In the genomic region with DNA sequence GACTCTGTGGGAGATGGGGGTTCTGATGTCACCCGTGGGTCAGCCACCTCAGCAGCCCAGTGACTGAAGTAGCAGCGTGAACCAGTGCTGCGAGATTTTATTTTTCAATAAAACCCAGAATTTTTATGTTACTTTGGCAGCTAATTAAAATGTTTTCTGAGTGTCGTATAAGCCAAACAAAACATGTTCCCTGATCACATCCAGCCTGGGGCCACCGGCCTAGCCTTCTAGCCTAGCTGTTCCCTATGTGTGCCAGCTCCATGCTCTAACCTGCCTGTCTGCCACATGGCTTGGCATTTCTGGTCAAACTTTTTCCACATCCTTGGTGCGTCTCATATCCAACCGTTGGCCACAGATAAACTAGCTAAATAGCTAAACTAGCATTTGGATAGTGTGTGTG, we compare ENCODE assay signal across 20 mouse cellular contexts.
DNase-seq lines count a peak whose midpoint lies in the region; ATAC-seq and TF ChIP-seq lines count a peak whose summit lies in the region.
"Had no signal": no experiment of that assay in that cellular context is flagged by ENCODE, and none has a peak within 500 bp of the region (broad histone marks: within the 10 kb centered on the region; RNA-seq: fewer than 3 reads in every experiment).

No protein-coding gene starts in this region.

- WGBS in kidney, postnatal 0 days: 63% methylated on average over 7 of the region's 7 CpGs
- 60% methylated on average over 7 of the region's 7 CpGs for WGBS in limb, embryonic 12.5 days
- WGBS in limb, embryonic 10.5 days: 94% methylated on average over 7 of the region's 7 CpGs
- 93% methylated on average over 7 of the region's 7 CpGs for WGBS in midbrain, embryonic 11.5 days
- 93% methylated on average over 7 of the region's 7 CpGs for WGBS in midbrain, embryonic 15.5 days

- H3K4me1 ChIP-seq in kidney, postnatal 0 days (replicated peaks; ENCODE audit: insufficient read depth, low read length): 0 out of 2 replicates have a peak, but pooled peaks cover 4% of the 10 kb centered on the region
- H3K4me1 ChIP-seq in limb, embryonic 12.5 days (replicated peaks): peaks cover 31% of the 10 kb centered on the region
- H3K4me1 ChIP-seq in limb, embryonic 10.5 days: peaks cover 21% of the 10 kb centered on the region
- H3K4me1 ChIP-seq in midbrain, embryonic 11.5 days (ENCODE audit: control insufficient read depth, insufficient read depth, low read length): no peaks in the 10 kb centered on the region
- no peaks in the 10 kb centered on the region for H3K4me1 ChIP-seq in midbrain, embryonic 15.5 days
- H3K4me1 ChIP-seq: forebrain, embryonic 10.5 days; heart, embryonic 12.5 days had no signal

- ATAC-seq in kidney, postnatal 0 days (replicated peaks; ENCODE audit: low FRiP score, low read depth): no peak
- ATAC-seq in limb, embryonic 12.5 days (ENCODE audit: insufficient number of reproducible peaks, insufficient read depth, low FRiP score, low TSS enrichment, low read depth): no peak
- no peak for ATAC-seq in midbrain, embryonic 11.5 days (ENCODE audit: low FRiP score)
- ATAC-seq in midbrain, embryonic 15.5 days (replicated peaks): no peak
- ATAC-seq: activated CD4-positive, CD25-positive, alpha-beta regulatory T cell, adult 4 months; forebrain, embryonic 14.5 days; Patski had no signal

- no peak overlapping the region for H3K27ac ChIP-seq in kidney, postnatal 0 days
- H3K27ac ChIP-seq in limb, embryonic 12.5 days: 0 out of 2 replicates have a peak overlapping the region, but pooled peaks have one; percentile 53
- H3K27ac ChIP-seq in limb, embryonic 10.5 days: no peak overlapping the region
- no peak overlapping the region for H3K27ac ChIP-seq in midbrain, embryonic 11.5 days (ENCODE audit: low read depth, low read length)
- H3K27ac ChIP-seq in midbrain, embryonic 15.5 days: no peak overlapping the region
- H3K27ac ChIP-seq: embryonic facial prominence, embryonic 10.5 days; forebrain, embryonic 10.5 days; gastrocnemius, adult 2 months had no signal

- TF ChIP-seq CTCF in kidney, postnatal 0 days (IDR thresholded peaks at IDR 0.05; ENCODE audit: low read depth): no peak

- no peak overlapping the region for H3K4me2 ChIP-seq in kidney, postnatal 0 days (ENCODE audit: low read length)
- H3K4me2 ChIP-seq in limb, embryonic 12.5 days: no peak overlapping the region
- H3K4me2 ChIP-seq in midbrain, embryonic 11.5 days: no peak overlapping the region
- H3K4me2 ChIP-seq in midbrain, embryonic 15.5 days: no peak overlapping the region
- H3K4me2 ChIP-seq: heart, embryonic 12.5 days had no signal

- no peak overlapping the region for H3K9ac ChIP-seq in kidney, postnatal 0 days (ENCODE audit: low read depth, low read length)
- H3K9ac ChIP-seq in limb, embryonic 12.5 days (replicated peaks): no peak overlapping the region
- H3K9ac ChIP-seq in midbrain, embryonic 11.5 days (ENCODE audit: low read length): no peak overlapping the region
- no peak overlapping the region for H3K9ac ChIP-seq in midbrain, embryonic 15.5 days
- H3K9ac ChIP-seq: heart, embryonic 12.5 days had no signal

- DNase-seq in kidney, postnatal 0 days (ENCODE audit: low spot score): peak; percentile 68
- no peak for DNase-seq in kidney, adult 8-10 months
- DNase-seq in limb, embryonic 10.5 days (ENCODE audit: low spot score): no peak
- peak; percentile 67 for DNase-seq in midbrain, embryonic 11.5 days (ENCODE audit: low spot score, missing footprints)
- DNase-seq in lung, postnatal 36 days: peak; percentile 17
- DNase-seq in cerebellum, postnatal 25 days: no peak
- DNase-seq: adrenal gland, postnatal 14 days; cerebellum, adult 18-20 months; cerebellum, adult 9-11 months; gastrocnemius, adult 2 months; gastrocnemius, postnatal 25 days; heart, postnatal 36 days had no signal

- no peak overlapping the region for H3K4me3 ChIP-seq in kidney, postnatal 0 days (replicated peaks; ENCODE audit: low read depth, low read length)
- H3K4me3 ChIP-seq in limb, embryonic 12.5 days (replicated peaks): no peak overlapping the region
- no peak overlapping the region for H3K4me3 ChIP-seq in limb, embryonic 10.5 days
- no peak overlapping the region for H3K4me3 ChIP-seq in midbrain, embryonic 11.5 days (ENCODE audit: low read depth, low read length)
- no peak overlapping the region for H3K4me3 ChIP-seq in midbrain, embryonic 15.5 days
- H3K4me3 ChIP-seq: embryonic facial prominence, embryonic 10.5 days; forebrain, embryonic 10.5 days; gastrocnemius, adult 2 months; heart, embryonic 12.5 days had no signal

- H3K9me3 ChIP-seq in kidney, postnatal 0 days (replicated peaks; ENCODE audit: low read length): no peaks in the 10 kb centered on the region
- H3K9me3 ChIP-seq in limb, embryonic 12.5 days: peaks cover 5% of the 10 kb centered on the region; the same call in 1 of the 2 replicates
- no peaks in the 10 kb centered on the region for H3K9me3 ChIP-seq in limb, embryonic 10.5 days (replicated peaks)
- no peaks in the 10 kb centered on the region for H3K9me3 ChIP-seq in midbrain, embryonic 11.5 days (ENCODE audit: control insufficient read depth, low read length)
- no peaks in the 10 kb centered on the region for H3K9me3 ChIP-seq in midbrain, embryonic 15.5 days

- no peaks in the 10 kb centered on the region for H3K27me3 ChIP-seq in kidney, postnatal 0 days (ENCODE audit: insufficient read depth, low read length)
- no peaks in the 10 kb centered on the region for H3K27me3 ChIP-seq in limb, embryonic 12.5 days
- no peaks in the 10 kb centered on the region for H3K27me3 ChIP-seq in limb, embryonic 10.5 days (ENCODE audit: low read depth, poor library complexity, severe bottlenecking)
- no peaks in the 10 kb centered on the region for H3K27me3 ChIP-seq in midbrain, embryonic 11.5 days (ENCODE audit: control insufficient read depth, insufficient read depth, low read length)
- no peaks in the 10 kb centered on the region for H3K27me3 ChIP-seq in midbrain, embryonic 15.5 days (replicated peaks)
- H3K27me3 ChIP-seq: heart, embryonic 12.5 days; Patski had no signal

- 0 out of 2 replicates have a peak, but pooled peaks cover 4% of the 10 kb centered on the region for H3K36me3 ChIP-seq in kidney, postnatal 0 days (ENCODE audit: insufficient read depth, low read length)
- peaks cover 13% of the 10 kb centered on the region for H3K36me3 ChIP-seq in limb, embryonic 12.5 days
- peaks cover 8% of the 10 kb centered on the region for H3K36me3 ChIP-seq in limb, embryonic 10.5 days
- no peaks in the 10 kb centered on the region for H3K36me3 ChIP-seq in midbrain, embryonic 11.5 days (ENCODE audit: control insufficient read depth, insufficient read depth, low read length)
- H3K36me3 ChIP-seq in midbrain, embryonic 15.5 days (replicated peaks): no peaks in the 10 kb centered on the region
- H3K36me3 ChIP-seq: forebrain, embryonic 10.5 days had no signal

Comparison
In these comparisons a context has a peak if more than half of its experiments do, and no peak if none do; other contexts are left out.
1. DNase-seq: peak in kidney, postnatal 0 days (single experiment), midbrain, embryonic 11.5 days (single experiment) and lung, postnatal 36 days (single experiment); none in kidney, adult 8-10 months (0 of 2), limb, embryonic 10.5 days (single experiment) and cerebellum, postnatal 25 days (0 of 2).